Mouse (Mus musculus) MEL (cell line): ENCODE data around the gene Krtap5-3. TPM values are rescaled to one million over a fixed set of nuclear protein-coding genes. Genes with fewer than 3 reads are reported as not detected.
A peak's percentile ranks its signal among the peaks of the same experiment; 100 is the strongest.

ENCODE experiments used
- DNase-seq: peaks from one replicate; pipeline ENCODE4 v3.0.0; 2011; ENCODE audit warnings: low read depth, low spot score
- H3K27ac ChIP-seq: 2 replicates; pipeline ENCODE4 v1.5.1; 2012; ENCODE audit warnings: low read depth, mild to moderate bottlenecking, control low read depth, low read length, moderate library complexity; ENCODE audit not compliant: control insufficient read depth
- H3K27me3 ChIP-seq, 2 experiments: fragments of 150-350 bp in 1 of 2; sonication (generic) in 1 of 2; 2 replicates each; pipeline ENCODE4 v1.6.1; 2012; ENCODE audit warnings: low read length in 2 of 2, mild to moderate bottlenecking in 2 of 2, improper control_type of control experiment in 1 of 2, moderate library complexity in 1 of 2; ENCODE audit not compliant: insufficient read depth in 2 of 2, control insufficient read depth in 1 of 2
- H3K36me3 ChIP-seq, 2 experiments: 2 replicates each; pipeline ENCODE4 v1.6.1; 2012 to 2014; ENCODE audit warnings: low read length in 2 of 2, improper control_type of control experiment in 1 of 2, inconsistent platforms in 1 of 2, mild to moderate bottlenecking in 1 of 2; ENCODE audit not compliant: insufficient read depth in 2 of 2, control insufficient read depth in 1 of 2
- H3K4me1 ChIP-seq, 2 experiments: fragments of 150-350 bp in 1 of 2; sonication (generic) in 1 of 2; 2 replicates each; pipeline ENCODE4 v1.6.1; 2012; ENCODE audit warnings: low read length in 2 of 2, improper control_type of control experiment in 1 of 2, mild to moderate bottlenecking in 1 of 2; ENCODE audit not compliant: insufficient read depth in 2 of 2, control insufficient read depth in 1 of 2
- H3K4me3 ChIP-seq, 2 experiments: fragments of 150-350 bp in 1 of 2; sonication (generic) in 1 of 2; 2 replicates each; pipeline ENCODE4 v1.5.1; 2012; ENCODE audit warnings: low read depth in 2 of 2, low read length in 2 of 2, mild to moderate bottlenecking in 2 of 2, moderate library complexity in 2 of 2, control low read depth in 1 of 2, improper control_type of control experiment in 1 of 2; ENCODE audit not compliant: control insufficient read depth in 1 of 2, insufficient read depth in 1 of 2
- H3K79me2 ChIP-seq: 2 replicates; pipeline ENCODE4 v1.6.1; 2012; ENCODE audit warnings: mild to moderate bottlenecking, low read length, moderate library complexity; ENCODE audit not compliant: control insufficient read depth, poor library complexity, insufficient read depth
- H3K9ac ChIP-seq: 2 replicates; pipeline ENCODE4 v1.6.1; 2012; ENCODE audit warnings: low read depth, mild to moderate bottlenecking, control low read depth, low read length, moderate library complexity; ENCODE audit not compliant: control insufficient read depth, poor library complexity, severe bottlenecking
- H3K9me3 ChIP-seq: fragments of 150-350 bp; sonication (generic); replicated peaks from 2 replicates; pipeline ENCODE4 v1.6.1; 2012; ENCODE audit warnings: mild to moderate bottlenecking, low read length, improper control_type of control experiment, moderate library complexity; ENCODE audit not compliant: insufficient read depth
- CHD2 ChIP-seq: IDR thresholded peaks from 2 replicates; pipeline ENCODE4 v1.6.1; 2011; ENCODE audit warnings: low read length, improper control_type of control experiment
- CTCF ChIP-seq, 3 experiments: IDR thresholded peaks in 2 of 3; conservative IDR thresholded peaks in 1 of 3; 2 replicates each; pipeline ENCODE4 v1.5.1; 2011 to 2012; ENCODE audit warnings: low read length in 3 of 3, low read depth in 2 of 3, mild to moderate bottlenecking in 2 of 3, improper control_type of control experiment in 1 of 3, inconsistent platforms in 1 of 3, mixed read lengths in 1 of 3, moderate library complexity in 1 of 3; ENCODE audit not compliant: control insufficient read depth in 1 of 3, insufficient read depth in 1 of 3, poor library complexity in 1 of 3, severe bottlenecking in 1 of 3
- E2F4 ChIP-seq: IDR thresholded peaks from 2 replicates; pipeline ENCODE4 v1.6.1; 2011; ENCODE audit warnings: low read depth, low read length, improper control_type of control experiment, borderline replicate concordance
- RAD21 ChIP-seq: IDR thresholded peaks from 2 replicates; pipeline ENCODE4 v1.6.1; 2011; ENCODE audit warnings: mild to moderate bottlenecking, low read depth, low read length, improper control_type of control experiment
- SMC3 ChIP-seq: IDR thresholded peaks from 2 replicates; pipeline ENCODE4 v1.6.1; 2011; ENCODE audit warnings: low read depth, low read length, improper control_type of control experiment
- TBP ChIP-seq: IDR thresholded peaks from 2 replicates; pipeline ENCODE4 v1.8.0; 2011; ENCODE audit warnings: low read depth, low read length, improper control_type of control experiment
- UBTF ChIP-seq: IDR thresholded peaks from 2 replicates; pipeline ENCODE4 v1.6.1; 2012; ENCODE audit warnings: low read depth, mild to moderate bottlenecking, inconsistent platforms, low read length, improper control_type of control experiment, moderate library complexity, borderline replicate concordance; ENCODE audit not compliant: insufficient read depth
- USF2 ChIP-seq, 2 experiments: IDR thresholded peaks; 2 replicates each; pipeline ENCODE4 v1.6.1; 2011 to 2012; ENCODE audit warnings: improper control_type of control experiment in 2 of 2, low read length in 2 of 2, borderline replicate concordance in 1 of 2, inconsistent platforms in 1 of 2, low read depth in 1 of 2, mild to moderate bottlenecking in 1 of 2; ENCODE audit not compliant: insufficient read depth in 1 of 2
- ZC3H11A ChIP-seq: IDR thresholded peaks from 2 replicates; pipeline ENCODE4 v1.6.1; 2012; ENCODE audit warnings: low read depth, mild to moderate bottlenecking, inconsistent platforms, low read length, improper control_type of control experiment
- ZMIZ1 ChIP-seq: IDR thresholded peaks from 2 replicates; pipeline ENCODE4 v1.6.1; 2012; ENCODE audit warnings: low read depth, mild to moderate bottlenecking, inconsistent platforms, low read length, improper control_type of control experiment, moderate library complexity
- polyA plus RNA-seq, 2 experiments: library from polyadenylated mRNA; stranded (reverse) in 1 of 2; unstranded in 1 of 2; fragments of >175 nt in 1 of 2; fragments of >200 nt in 1 of 2; gene quantifications; 2 replicates each; pipeline versions ENCODE4 v1.2.1 to v1.2.4; 2012; ENCODE audit warnings: low replicate concordance in 2 of 2, low read depth in 1 of 2; ENCODE audit not compliant: insufficient read length in 2 of 2, insufficient read depth in 1 of 2, missing spikeins in 1 of 2
- total RNA-seq: library from RNA; depleted of rRNA; stranded (reverse); fragments of 300-350 nt; gene quantifications from 2 replicates; pipeline ENCODE4 v1.2.3, GENCODE M21; 2012; rRNA removed

Krtap5-3 gene
- total and polyA plus RNA-seq, 3 experiments, result not detected

- no peak overlapping the region for H3K4me3 ChIP-seq
- no peaks in the 10 kb centered on the region for H3K36me3 ChIP-seq
- no peak for TF ChIP-seq ZMIZ1
- H3K4me1 ChIP-seq, result no peaks in the 10 kb centered on the region
- H3K9ac ChIP-seq, result no peak overlapping the region
- H3K27ac ChIP-seq, result no peak overlapping the region
- H3K9me3 ChIP-seq, result no peaks in the 10 kb centered on the region
- H3K79me2 ChIP-seq, result no peaks in the 10 kb centered on the region
- no peaks in the 10 kb centered on the region; a peak in 2 of 4 replicates for H3K27me3 ChIP-seq
- no peak for DNase-seq
Measured at GRCm38 (mm10) chr7:142231540-142231939, 30.4 kb downstream of the Krtap5-3 start.

- TF ChIP-seq TBP (no peak), SMC3 (no peak), USF2 (IDR thresholded peaks at IDR 0.05; ENCODE audit: borderline replicate concordance in 1 of 2, insufficient read depth in 1 of 2, low read depth in 1 of 2, low read length in 2 of 2) (no peak), ZC3H11A (no peak), E2F4 (no peak), UBTF (no peak), ZMIZ1 (no peak), CHD2 (no peak)
- Histone ChIP-seq H3K9ac (no peak within 1 kb of the TSS), H3K36me3 (no peaks in the 10 kb centered on the region), H3K27ac (no peak within 1 kb of the TSS), H3K4me3 (no peak within 1 kb of the TSS), H3K9me3 (no peaks in the 10 kb centered on the region), H3K4me1 (no peaks in the 10 kb centered on the region), H3K79me2 (no peaks in the 10 kb centered on the region), H3K27me3 (peaks cover 5 to 9% of the 10 kb centered on the region in 2 experiments)
- DNase-seq, result no peak
Measured at GRCm38 (mm10) chr7:142240978-142241377, 39.8 kb downstream of the Krtap5-3 start, which contains the start of gene Gm40460. Gm40460 (minus strand) TSS chr7:142241078.

GRCm38 (mm10) chr7:142249824-142250223 is 48.7 kb downstream of the Krtap5-3 start:
- H3K4me1 ChIP-seq, result no peaks in the 10 kb centered on the region
- DNase-seq, result peak; percentile 36
- no peaks in the 10 kb centered on the region for H3K9me3 ChIP-seq
- H3K27ac ChIP-seq, result no peak overlapping the region
- no peak overlapping the region for H3K4me3 ChIP-seq
- no peak overlapping the region for H3K9ac ChIP-seq
- no peaks in the 10 kb centered on the region for H3K79me2 ChIP-seq
- peaks cover 0 to 4% of the 10 kb centered on the region in 2 experiments; a peak in 1 of 4 replicates for H3K27me3 ChIP-seq
- H3K36me3 ChIP-seq, result no peaks in the 10 kb centered on the region
- peak; percentile 31 for TF ChIP-seq SMC3
- peak; percentile 19 to 57 (median 35); a peak in 4 of 6 replicates for TF ChIP-seq CTCF (IDR thresholded peaks at IDR 0.05 in 2 of 3, conservative IDR thresholded peaks at IDR 0.05 in 1 of 3; ENCODE audit: control insufficient read depth in 1 of 3, insufficient read depth in 1 of 3, low read depth in 2 of 3, low read length in 3 of 3, poor library complexity in 1 of 3, severe bottlenecking in 1 of 3)
- TF ChIP-seq ZC3H11A, result no peak
- peak; percentile 40 for TF ChIP-seq RAD21

Other genes with a start within 250 kb of the Krtap5-3 start
- gene Mob2, start 140.3 kb upstream of the Krtap5-3 start, total RNA-seq, result 33.6 and 33.9 TPM in 2 replicates
- gene Mob2, start 140.3 kb upstream of the Krtap5-3 start, polyA plus RNA-seq, result 10 to 100 TPM in 1 of 2 experiments, not detected in 1; 45.2 TPM
- 0.20 and 0.23 TPM in 2 replicates for gene Dusp8, start 105.5 kb upstream of the Krtap5-3 start, total RNA-seq
- gene Dusp8, start 105.5 kb upstream of the Krtap5-3 start, polyA plus RNA-seq, result under 1 TPM in 1 of 2 experiments, not detected in 1; 0.31 TPM
- gene Gm45618, start 80.6 kb upstream of the Krtap5-3 start, total RNA-seq, result not detected in 2 replicates
- not detected for gene Gm45618, start 80.6 kb upstream of the Krtap5-3 start, polyA plus RNA-seq
- gene Gm39115, start 65.3 kb upstream of the Krtap5-3 start, total RNA-seq, result not detected in 2 replicates
- gene Gm39115, start 65.3 kb upstream of the Krtap5-3 start, polyA plus RNA-seq, result not detected
- gene Gm45337, start 56.8 kb upstream of the Krtap5-3 start, total RNA-seq, result not detected in 2 replicates
- not detected for gene Gm45337, start 56.8 kb upstream of the Krtap5-3 start, polyA plus RNA-seq
- not detected in 2 replicates for gene Gm29735, start 44.3 kb upstream of the Krtap5-3 start, total RNA-seq
- not detected for gene Gm29735, start 44.3 kb upstream of the Krtap5-3 start, polyA plus RNA-seq
- not detected in 2 replicates for gene Gm4553, start 35.6 kb upstream of the Krtap5-3 start, total RNA-seq
- gene Gm4553, start 35.6 kb upstream of the Krtap5-3 start, polyA plus RNA-seq, result not detected
- gene Krtap5-2, start 25.4 kb upstream of the Krtap5-3 start, total RNA-seq, result not detected in 2 replicates
- gene Krtap5-2, start 25.4 kb upstream of the Krtap5-3 start, polyA plus RNA-seq, result not detected
- gene Gm10153, start 11.0 kb upstream of the Krtap5-3 start, total RNA-seq, result not detected in 2 replicates
- not detected for gene Gm10153, start 11.0 kb upstream of the Krtap5-3 start, polyA plus RNA-seq
- not detected in 2 replicates for gene Gm7579, start 10.5 kb downstream of the Krtap5-3 start, total RNA-seq
- not detected for gene Gm7579, start 10.5 kb downstream of the Krtap5-3 start, polyA plus RNA-seq
- not detected in 2 replicates for gene Krtap5-5, start 28.6 kb downstream of the Krtap5-3 start, total RNA-seq
- gene Krtap5-5, start 28.6 kb downstream of the Krtap5-3 start, polyA plus RNA-seq, result not detected
- not detected in 2 replicates for gene Gm40460, start 39.7 kb downstream of the Krtap5-3 start, total RNA-seq
- gene Gm40460, start 39.7 kb downstream of the Krtap5-3 start, polyA plus RNA-seq, result not detected
- gene Gm2431, start 57.0 kb downstream of the Krtap5-3 start, total RNA-seq, result not detected in 2 replicates
- gene Gm2431, start 57.0 kb downstream of the Krtap5-3 start, polyA plus RNA-seq, result not detected
- gene Gm4559, start 73.0 kb downstream of the Krtap5-3 start, total RNA-seq, result not detected in 2 replicates
- not detected for gene Gm4559, start 73.0 kb downstream of the Krtap5-3 start, polyA plus RNA-seq
- gene Krtap5-1, start 95.8 kb downstream of the Krtap5-3 start, total RNA-seq, result not detected in 2 replicates
- gene Krtap5-1, start 95.8 kb downstream of the Krtap5-3 start, polyA plus RNA-seq, result not detected
- gene Krtap5-4, start 102.2 kb downstream of the Krtap5-3 start, total RNA-seq, result not detected in 2 replicates
- not detected for gene Krtap5-4, start 102.2 kb downstream of the Krtap5-3 start, polyA plus RNA-seq
- not detected in 2 replicates for gene Ifitm10, start 172.4 kb downstream of the Krtap5-3 start, total RNA-seq
- under 1 TPM in 1 of 2 experiments, not detected in 1; 0.21 TPM for gene Ifitm10, start 172.4 kb downstream of the Krtap5-3 start, polyA plus RNA-seq
- gene Gm49369, start 181.3 kb downstream of the Krtap5-3 start, total RNA-seq, result 3.2 and 8.1 TPM in 2 replicates
- 10 to 100 TPM in 1 of 2 experiments, not detected in 1; 15.2 TPM for gene Gm49369, start 181.3 kb downstream of the Krtap5-3 start, polyA plus RNA-seq
- gene Ctsd, start 186.7 kb downstream of the Krtap5-3 start, total RNA-seq, result 112 and 115 TPM in 2 replicates
- 100 to 1,000 TPM in 1 of 2 experiments, 10 to 100 TPM in 1; 89.3 to 179 TPM for gene Ctsd, start 186.7 kb downstream of the Krtap5-3 start, polyA plus RNA-seq
- not detected in 2 replicates for gene Syt8, start 233.5 kb downstream of the Krtap5-3 start, total RNA-seq
- not detected for gene Syt8, start 233.5 kb downstream of the Krtap5-3 start, polyA plus RNA-seq
- gene Tnni2, start 240.4 kb downstream of the Krtap5-3 start, total RNA-seq, result not detected in 2 replicates
- under 1 TPM in 1 of 2 experiments, not detected in 1; 0.84 TPM for gene Tnni2, start 240.4 kb downstream of the Krtap5-3 start, polyA plus RNA-seq